Mouse (Mus musculus) embryo, embryonic 10 days (tissue): ENCODE measurements around the gene Lama5.
A peak's percentile ranks its signal among the peaks of the same experiment; 100 is the strongest.

Source experiments
- DNase-seq: peaks from one replicate; pipeline ENCODE4 v3.0.0-alpha.2; 2015; ENCODE audit warnings: low spot score

Lama5 gene

GRCm38 (mm10) chr2:180224647-180225043 is 1.0 kb downstream of the Lama5 start:
- no peak for DNase-seq

- DNase-seq, result peak; percentile 58
Observed at GRCm38 (mm10) chr2:180222250-180222649, 3.4 kb downstream of the Lama5 start.

DNA sequence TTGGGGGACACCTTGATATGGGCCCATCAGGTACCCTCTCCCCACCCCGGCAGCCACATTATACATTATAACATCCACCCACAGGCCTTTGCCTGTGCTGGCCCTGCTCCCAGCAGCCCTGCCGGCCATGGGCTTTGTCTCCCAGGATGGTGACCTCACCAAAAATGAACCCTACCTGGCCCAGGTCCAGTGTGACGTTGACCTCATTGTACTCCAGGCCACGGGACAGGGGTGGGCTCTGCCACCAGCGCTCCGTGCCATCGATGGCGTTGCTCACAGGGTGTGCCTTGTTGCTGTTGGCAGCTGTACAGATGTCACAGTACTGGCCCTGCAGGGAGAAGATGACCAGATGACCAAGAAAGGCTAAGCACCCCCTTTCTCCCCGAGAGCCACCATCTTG is 4.6 kb downstream of the Lama5 start:
- DNase-seq, result no peak

GRCm38 (mm10) chr2:180220165-180220564 is 5.5 kb downstream of the Lama5 start:
- DNase-seq, result no peak

GRCm38 (mm10) chr2:180219145-180219943 is 6.3 kb downstream of the Lama5 start:
- DNase-seq, result no peak

DNA sequence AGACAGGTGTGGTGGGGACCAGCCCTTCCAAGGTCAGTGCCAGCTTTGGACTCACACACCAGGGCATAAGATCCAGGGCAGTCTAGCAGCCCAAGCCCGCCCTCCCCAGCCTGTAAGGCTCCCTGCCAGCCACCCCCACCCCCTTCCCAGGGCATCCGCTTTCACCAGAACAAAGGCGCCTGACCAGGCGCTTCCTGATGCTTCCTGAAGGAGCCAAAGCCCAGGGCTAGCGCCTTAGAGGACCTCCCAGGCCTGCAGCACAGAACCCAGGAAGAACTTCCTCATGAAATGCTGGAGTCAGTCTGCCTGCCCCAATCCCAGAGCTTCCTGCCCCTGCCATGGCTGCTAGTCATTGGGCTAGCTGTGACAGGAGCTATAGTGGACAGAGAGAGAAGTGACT is 7.0 kb downstream of the Lama5 start:
- DNase-seq, result no peak

DNA sequence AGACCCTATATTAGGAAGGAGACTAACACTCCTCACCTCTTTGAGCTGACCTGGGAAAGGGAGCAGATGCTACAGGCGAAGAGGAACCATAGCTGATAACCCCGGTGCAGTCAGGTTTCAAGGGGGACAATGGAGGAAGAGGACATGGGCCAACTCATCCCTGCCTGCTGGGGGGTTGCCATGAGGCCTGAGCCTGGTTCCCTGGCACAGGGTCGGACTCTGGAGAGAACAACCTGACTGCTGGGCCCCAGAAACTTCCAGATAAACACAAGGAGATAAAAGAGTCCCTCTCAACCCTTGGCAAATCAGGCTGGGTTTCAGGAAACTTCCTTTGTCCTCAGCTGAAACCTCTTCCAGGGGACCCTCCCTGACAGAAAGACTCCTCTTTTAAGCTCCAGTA is 7.4 kb downstream of the Lama5 start:
- DNase-seq, result no peak

DNA sequence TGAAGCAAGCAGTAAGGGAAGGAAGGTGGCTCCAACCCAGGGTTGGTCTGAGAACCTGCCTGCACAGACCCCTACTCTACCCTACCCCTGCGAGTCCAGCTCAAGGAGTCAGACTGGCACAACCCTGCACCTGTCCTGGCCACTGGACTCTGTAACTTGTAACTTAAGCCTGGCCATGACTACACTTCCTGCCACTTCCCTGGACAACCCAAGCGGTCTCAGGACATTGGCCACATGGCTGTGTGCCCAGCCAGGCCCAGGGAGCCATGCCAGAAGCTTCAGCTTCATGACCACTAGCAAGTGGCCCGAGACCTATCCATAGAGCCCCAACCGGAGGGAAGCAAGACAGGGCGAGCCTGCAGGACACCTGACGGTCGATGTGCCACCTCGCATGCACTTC is 8.1 kb downstream of the Lama5 start:
- no peak for DNase-seq

DNA sequence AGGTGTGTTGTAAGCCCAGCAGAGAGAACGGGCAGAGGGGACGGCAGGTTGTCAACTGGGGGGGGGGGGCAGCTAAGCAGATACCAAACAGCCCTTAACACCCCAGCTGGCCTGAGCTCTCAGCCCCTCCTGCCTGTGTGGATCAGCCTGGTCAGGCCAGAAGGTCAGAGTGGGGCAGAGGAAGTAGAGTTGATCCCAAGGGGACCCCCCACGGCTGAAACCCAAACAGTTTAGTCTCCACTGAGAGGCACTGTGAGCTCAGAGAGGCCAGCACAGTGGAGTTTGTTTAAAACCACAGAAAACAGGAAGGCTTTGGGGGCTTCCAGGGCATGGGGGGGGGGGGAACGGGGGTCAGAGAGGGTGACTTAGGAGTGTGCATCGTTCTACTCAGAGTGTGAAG is 8.7 kb downstream of the Lama5 start:
- no peak for DNase-seq

GRCm38 (mm10) chr2:180215951-180216350 is 9.7 kb downstream of the Lama5 start:
- DNase-seq, result no peak

- DNase-seq, result no peak
Observed at GRCm38 (mm10) chr2:180215011-180215461, 10.6 kb downstream of the Lama5 start.

GRCm38 (mm10) chr2:180214352-180214978 is 11.2 kb downstream of the Lama5 start:
- DNase-seq, result no peak

DNA sequence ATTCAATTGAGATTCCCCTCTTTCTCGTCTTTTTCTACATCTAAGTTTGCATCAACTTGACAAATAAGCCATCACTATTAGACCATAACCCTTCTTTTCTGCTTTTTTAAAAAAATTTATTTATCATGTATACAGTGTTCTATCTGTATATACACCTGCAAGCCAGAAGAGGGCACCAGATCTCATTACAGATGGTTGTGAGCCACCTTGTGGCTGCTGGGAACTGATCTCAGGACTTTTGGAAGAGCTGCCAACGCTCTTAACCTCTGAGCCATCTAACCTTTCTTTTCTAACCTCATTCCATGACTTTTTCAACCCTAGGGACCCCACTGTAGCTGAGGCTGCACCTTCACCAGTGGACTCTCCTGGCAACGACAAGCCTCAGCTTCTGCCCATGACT is 13.4 kb downstream of the Lama5 start:
- DNase-seq, result no peak

DNA sequence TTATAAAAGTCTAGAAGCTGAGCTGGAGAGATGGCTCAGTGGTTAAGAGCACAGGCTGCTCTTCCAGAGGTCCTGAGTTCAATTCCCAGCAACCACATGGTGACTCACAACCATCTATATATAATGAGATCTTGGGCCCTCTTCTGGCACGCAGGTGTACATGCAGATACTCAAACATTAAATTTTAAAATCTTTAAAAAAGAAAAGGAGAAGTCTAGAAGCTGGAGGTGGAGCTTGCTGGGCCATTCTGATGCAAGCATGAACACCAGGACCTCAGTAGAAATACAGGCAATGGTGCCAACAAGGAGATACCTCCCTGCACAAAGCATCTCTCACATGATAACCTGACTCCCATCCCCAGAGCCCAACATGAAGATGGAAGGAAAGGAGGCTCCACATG is 16.7 kb downstream of the Lama5 start:
- no peak for DNase-seq

- DNase-seq, result peak; percentile 81
Observed at GRCm38 (mm10) chr2:180207840-180208239, 17.8 kb downstream of the Lama5 start.

DNA sequence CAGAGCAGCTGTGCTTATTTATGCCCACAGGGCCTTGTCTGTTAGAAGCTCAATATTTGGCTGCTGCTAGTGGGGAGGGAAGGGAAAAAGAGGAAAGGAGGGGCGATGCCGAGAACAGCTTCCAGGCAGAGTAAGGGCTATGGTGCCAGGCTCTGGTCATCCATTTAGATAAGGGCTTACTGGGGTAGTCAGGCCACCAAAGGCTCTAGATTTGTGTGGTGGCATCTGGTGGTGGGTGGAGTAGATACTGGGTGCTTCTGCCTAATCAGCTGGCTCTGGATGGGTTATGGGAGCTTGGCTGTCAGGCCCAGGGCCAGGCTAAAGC is 19.7 kb downstream of the Lama5 start:
- DNase-seq, result no peak

DNA sequence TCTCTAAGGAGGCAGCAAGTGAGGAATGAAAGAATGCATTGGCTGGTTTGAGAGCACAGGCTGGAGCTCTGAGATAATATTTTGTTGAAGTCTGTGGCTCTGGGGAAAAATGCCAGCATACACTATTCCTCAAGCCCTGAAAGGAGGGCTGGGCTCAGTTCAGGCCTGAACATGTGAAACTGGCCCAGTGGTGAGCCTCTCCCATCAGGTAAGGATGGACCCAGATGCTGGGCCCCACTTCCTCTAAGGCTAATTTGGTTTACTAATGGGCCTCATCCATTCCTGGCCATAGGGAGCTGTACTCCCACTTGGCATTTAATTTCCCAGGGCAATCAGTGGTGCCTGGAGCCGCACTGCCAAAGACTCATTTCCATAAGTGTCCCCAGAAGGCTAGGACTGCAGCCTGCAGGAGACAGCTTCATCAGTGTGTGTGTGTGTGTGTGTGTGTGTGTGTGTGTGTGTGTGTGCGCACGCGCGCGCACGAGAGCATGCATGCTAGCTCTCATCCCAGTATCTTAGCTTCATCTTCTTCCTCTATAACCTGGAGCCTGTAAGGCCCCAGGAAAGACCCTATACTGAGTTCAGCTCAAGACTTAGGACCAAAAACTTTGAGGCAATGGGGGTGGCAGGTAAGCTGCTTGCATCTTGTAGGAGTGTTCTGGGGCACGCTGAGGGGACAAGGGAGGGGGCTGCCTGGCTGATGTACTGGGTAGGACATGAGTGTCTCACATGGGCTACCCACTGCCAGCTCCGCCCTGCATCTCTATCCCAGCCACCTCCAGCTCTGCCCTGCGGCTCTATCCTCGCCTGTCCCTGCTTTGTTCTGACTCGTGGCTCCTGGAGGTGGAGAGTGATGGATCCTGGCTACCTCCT is 20.3 kb downstream of the Lama5 start:
- no peak for DNase-seq

DNA sequence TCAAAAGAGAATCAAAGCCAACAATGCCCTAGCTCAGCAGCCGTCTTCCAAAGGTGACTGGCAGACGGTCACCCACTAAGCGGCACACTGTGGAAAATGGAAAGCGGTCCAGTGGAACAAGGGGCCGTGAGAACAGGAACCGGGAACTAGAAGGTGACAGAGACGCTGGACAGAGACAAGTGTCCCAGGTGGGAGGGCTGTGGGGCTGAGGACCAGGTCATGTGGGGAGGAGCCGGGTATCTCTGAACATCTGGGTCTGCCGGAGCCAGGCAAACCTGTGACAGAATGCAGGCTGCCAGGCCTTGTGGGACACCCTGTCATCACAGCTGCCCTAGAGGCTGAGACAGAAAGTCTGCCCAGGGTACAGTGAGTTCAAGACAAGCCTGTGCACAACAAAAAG is 21.2 kb downstream of the Lama5 start:
- DNase-seq, result no peak

GRCm38 (mm10) chr2:180202805-180203204 is 22.9 kb downstream of the Lama5 start:
- no peak for DNase-seq

DNA sequence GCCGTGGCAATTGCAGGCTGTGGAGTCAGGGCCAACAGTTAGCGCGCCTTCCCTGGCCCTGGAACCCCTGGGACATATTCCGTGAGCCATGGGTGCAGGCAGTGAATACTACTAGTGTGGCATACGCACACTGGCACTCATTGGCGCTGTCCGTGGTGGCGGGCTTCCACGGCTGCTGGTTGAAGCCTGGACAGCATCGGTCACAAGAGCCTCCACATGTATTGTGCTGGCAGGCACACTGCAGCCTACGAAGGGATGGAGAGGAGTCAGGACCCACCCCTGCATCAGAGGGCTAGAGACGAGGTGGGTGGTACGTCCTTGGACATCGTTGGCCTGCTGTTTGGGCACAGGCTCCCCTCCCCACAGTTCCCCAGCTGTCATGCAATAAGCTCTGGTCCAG is 23.4 kb downstream of the Lama5 start:
- no peak for DNase-seq

DNA sequence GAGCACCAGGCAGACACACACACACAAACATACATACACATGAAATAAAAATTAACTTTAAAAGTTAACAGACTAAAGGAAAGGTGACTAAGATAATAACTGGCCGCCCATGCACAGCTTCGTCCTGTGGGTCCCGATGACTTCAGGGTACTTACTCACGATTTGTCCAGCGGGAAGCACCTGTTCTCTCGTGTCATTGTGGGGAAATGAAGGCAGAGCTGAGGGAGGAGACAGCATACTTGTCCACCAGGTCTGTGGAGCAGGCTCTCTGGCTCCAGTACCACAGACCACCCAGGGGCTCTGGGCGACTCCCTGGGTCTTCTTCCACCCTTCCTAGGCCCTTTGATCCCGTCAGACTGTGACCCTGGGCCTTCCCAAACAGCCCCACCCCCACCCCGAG is 24.4 kb downstream of the Lama5 start:
- DNase-seq, result no peak

DNA sequence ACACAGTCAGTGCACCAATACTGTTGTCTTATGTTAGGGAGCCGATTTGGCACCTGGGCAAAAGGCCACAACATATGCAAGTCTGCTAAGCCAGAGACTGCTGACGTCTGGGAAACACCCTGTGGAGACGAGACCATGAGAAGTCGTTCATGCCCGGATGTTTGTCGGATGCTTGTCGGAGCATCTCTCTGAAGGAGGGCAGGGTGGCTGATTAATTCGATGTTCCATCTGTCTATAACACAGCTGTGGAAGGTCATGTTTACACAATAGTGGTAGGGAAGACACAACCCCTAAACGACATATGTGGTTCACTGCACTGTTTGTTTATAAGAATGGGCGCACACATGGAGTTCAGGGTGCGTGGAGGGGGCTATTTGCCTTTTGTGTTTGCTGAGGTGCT is 25.0 kb downstream of the Lama5 start:
- no peak for DNase-seq

- DNase-seq, result no peak
Observed at GRCm38 (mm10) chr2:180198782-180199181, 26.9 kb downstream of the Lama5 start.
